Mouse (Mus musculus) ES-E14 (cell line): Measurements from ENCODE around the gene Ercc2. TPM values are rescaled to one million over a fixed set of nuclear protein-coding genes. Genes with fewer than 3 reads are reported as not detected.

Experiments used
- DNase-seq: peaks from one replicate; pipeline ENCODE4 v3.0.0-alpha.2; 2013; ENCODE audit warnings: low read depth, low spot score
- H3K27ac ChIP-seq: 2 replicates; pipeline ENCODE4 v1.5.1; 2012; ENCODE audit warnings: low read depth, mild to moderate bottlenecking, low read length, moderate library complexity, mixed read lengths; ENCODE audit not compliant: poor library complexity, insufficient read depth, severe bottlenecking
- H3K36me3 ChIP-seq: 2 replicates; pipeline ENCODE4 v1.6.1; 2012; ENCODE audit warnings: mild to moderate bottlenecking, low read length, moderate library complexity, mixed read lengths; ENCODE audit not compliant: control insufficient read depth, poor library complexity, insufficient read depth, severe bottlenecking
- H3K4me1 ChIP-seq, 2 experiments: fragments of 150-350 bp in 1 of 2; sonication (generic) in 1 of 2; 2 replicates each; pipeline ENCODE4 v1.6.1; 2012; ENCODE audit warnings: low read length in 2 of 2, mild to moderate bottlenecking in 1 of 2, mixed read lengths in 1 of 2; ENCODE audit not compliant: control insufficient read depth in 2 of 2, insufficient read depth in 2 of 2, poor library complexity in 1 of 2
- H3K4me3 ChIP-seq, 2 experiments: fragments of 150-350 bp in 1 of 2; sonication (generic) in 1 of 2; 2 replicates each; pipeline ENCODE4 v1.5.1; 2012; ENCODE audit warnings: low read length in 2 of 2, low read depth in 1 of 2, mild to moderate bottlenecking in 1 of 2, mixed read lengths in 1 of 2; ENCODE audit not compliant: insufficient read depth in 1 of 2, poor library complexity in 1 of 2, severe bottlenecking in 1 of 2
- H3K9ac ChIP-seq: 2 replicates; pipeline ENCODE4 v1.6.1; 2012; ENCODE audit warnings: low read depth, mild to moderate bottlenecking, low read length, mixed read lengths; ENCODE audit not compliant: poor library complexity, insufficient read depth, severe bottlenecking
- H3K9me3 ChIP-seq: fragments of 150-350 bp; sonication (generic); 2 replicates; pipeline ENCODE4 v1.6.1; 2012; ENCODE audit warnings: low read depth, mild to moderate bottlenecking, low read length; ENCODE audit not compliant: control insufficient read depth, insufficient read depth
- CHD2 ChIP-seq: IDR thresholded peaks from 2 replicates; pipeline ENCODE4 v1.6.1; 2014; ENCODE audit warnings: mild to moderate bottlenecking, low read depth, low read length, inconsistent platforms
- HCFC1 ChIP-seq: IDR thresholded peaks from 2 replicates; pipeline ENCODE4 v1.6.1; 2012; ENCODE audit warnings: low read length, inconsistent platforms, borderline replicate concordance; ENCODE audit not compliant: insufficient read depth
- MAFK ChIP-seq: IDR thresholded peaks from 2 replicates; pipeline ENCODE4 v1.6.1; 2014; ENCODE audit warnings: mild to moderate bottlenecking, low read depth, low read length, inconsistent platforms; ENCODE audit not compliant: insufficient read depth
- ZC3H11A ChIP-seq: IDR thresholded peaks from 2 replicates; pipeline ENCODE4 v1.6.1; 2012; ENCODE audit warnings: low read depth, mild to moderate bottlenecking, inconsistent platforms, low read length, borderline replicate concordance
- ZNF384 ChIP-seq: IDR thresholded peaks from 2 replicates; pipeline ENCODE4 v1.6.1; 2012; ENCODE audit warnings: low read depth, low read length, inconsistent platforms
- in situ Hi-C, 2 experiments: fragments of 600-800 bp; cut with MboI; formaldehyde crosslinking; loops; one replicate each; pipeline ENCODE4 v1.15.1; 2025; ENCODE audit warnings: low sequenced_read_pairs in 2 of 2, inconsistent platforms in 1 of 2; ENCODE audit not compliant: unreplicated experiment in 2 of 2
- total RNA-seq: library from RNA; depleted of rRNA; stranded (reverse); fragments of 300-350 nt; gene quantifications from 2 replicates; pipeline ENCODE4 v1.2.3, GENCODE M21; 2012

The Ercc2 gene
- total RNA-seq, 1 experiment, result 38.8 TPM

DNA sequence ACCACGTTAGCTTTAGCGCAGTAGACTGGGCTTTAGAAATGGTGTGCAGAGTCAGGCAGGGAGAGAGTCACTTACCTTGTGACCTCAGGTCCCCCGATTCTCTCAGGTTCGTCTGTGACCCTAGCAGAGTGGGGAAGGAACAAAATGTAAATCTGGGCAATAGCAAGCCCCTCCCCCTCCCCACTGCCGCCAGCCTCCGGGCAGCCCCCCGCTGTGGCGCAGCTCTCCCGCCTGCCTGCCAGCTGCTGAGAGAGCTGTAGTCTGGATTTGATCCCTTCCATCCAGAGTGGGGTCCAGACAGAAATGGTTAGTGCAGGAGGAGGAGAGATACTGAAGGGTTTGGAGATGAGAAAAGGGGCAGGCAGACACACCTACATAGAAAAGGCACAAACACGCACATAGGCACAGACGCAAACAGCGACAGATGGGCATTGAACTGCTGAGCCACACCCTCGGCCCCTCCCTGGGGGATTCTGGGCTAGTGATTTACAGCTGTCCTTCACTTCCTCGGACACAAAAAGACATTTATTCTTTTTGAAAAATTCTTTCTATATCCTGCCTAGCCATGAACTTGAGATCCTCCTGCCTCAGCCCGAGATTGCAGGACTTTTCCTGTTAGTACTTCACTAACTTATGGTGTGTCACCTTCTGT, 46.3 kb downstream of the Ercc2 start:
- in situ Hi-C loops, result no loop called here
- DNase-seq, result no peak
- H3K4me3 ChIP-seq, result peak overlapping the region in 1 of 2 experiments; percentile 38; a peak in 2 of 4 replicates
- H3K36me3 ChIP-seq, result peaks cover 19% of the 10 kb centered on the region
- H3K9me3 ChIP-seq, result no peaks in the 10 kb centered on the region
- no peak overlapping the region; the same call in 1 of the 2 replicates for H3K27ac ChIP-seq
- TF ChIP-seq CHD2 (no peak), ZNF384 (no peak), HCFC1 (no peak), ZC3H11A (no peak), MAFK (no peak)
- H3K4me1 ChIP-seq, result peaks cover 15 to 28% of the 10 kb centered on the region in 2 experiments
- H3K9ac ChIP-seq, result no peak overlapping the region

DNA sequence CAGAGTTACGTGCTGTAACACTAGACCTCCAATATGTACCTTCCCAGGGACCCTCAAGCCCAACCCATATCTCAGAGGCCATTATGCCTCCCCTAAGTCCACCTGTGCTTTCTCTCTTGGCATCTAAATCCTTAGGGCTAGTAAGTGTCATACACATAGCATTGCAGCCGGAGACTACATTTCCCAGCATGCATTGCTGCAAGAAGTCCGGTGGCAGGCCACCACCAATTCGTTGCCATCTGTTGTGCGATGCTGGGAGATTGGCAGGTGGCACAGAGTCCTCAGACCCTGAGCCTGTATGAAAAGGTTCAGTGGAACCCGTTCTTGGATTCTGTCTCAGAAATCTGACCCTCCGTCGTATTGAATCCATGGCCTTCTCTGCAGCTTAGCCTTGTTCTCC, 47.9 kb downstream of the Ercc2 start:
- H3K4me1 ChIP-seq, result peaks cover 15 to 28% of the 10 kb centered on the region in 2 experiments
- TF ChIP-seq HCFC1 (peak; percentile 86), MAFK (no peak)
- peak overlapping the region; percentile 22 to 38; a peak in 2 of 4 replicates for H3K4me3 ChIP-seq
- no peak overlapping the region for H3K9ac ChIP-seq
- in situ Hi-C loops, result no loop called here
- DNase-seq, result no peak
- peaks cover 32% of the 10 kb centered on the region for H3K36me3 ChIP-seq
- H3K9me3 ChIP-seq, result no peaks in the 10 kb centered on the region
- no peak overlapping the region for H3K27ac ChIP-seq

DNA sequence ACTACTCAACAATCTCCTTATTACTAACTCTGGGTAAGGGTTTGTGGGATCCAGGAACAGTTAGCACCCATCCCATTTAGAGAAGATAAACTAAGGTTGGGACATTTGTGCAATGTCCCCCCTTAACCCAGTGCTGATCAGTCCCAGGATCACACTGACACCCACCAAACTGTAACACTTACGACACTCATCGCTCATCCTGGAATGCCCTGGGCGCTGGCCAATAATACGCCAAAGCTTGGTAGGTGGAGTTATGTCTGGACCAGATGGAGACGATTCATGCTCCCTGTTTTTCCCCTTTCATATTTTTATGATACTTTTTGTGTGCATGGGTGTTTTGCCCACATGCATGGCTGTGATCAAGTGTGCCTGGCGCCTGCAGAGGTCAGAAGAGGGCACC, 48.6 kb downstream of the Ercc2 start:
- no peak overlapping the region for H3K27ac ChIP-seq
- no peak overlapping the region for H3K9ac ChIP-seq
- H3K4me1 ChIP-seq, result peaks cover 15 to 28% of the 10 kb centered on the region in 2 experiments
- in situ Hi-C loops, result no loop called here
- peaks cover 33% of the 10 kb centered on the region for H3K36me3 ChIP-seq
- H3K4me3 ChIP-seq, result no peak overlapping the region
- DNase-seq, result no peak
- no peaks in the 10 kb centered on the region for H3K9me3 ChIP-seq
- TF ChIP-seq ZNF384, result no peak
- TF ChIP-seq ZC3H11A, result no peak
- no peak for TF ChIP-seq CHD2
- TF ChIP-seq HCFC1, result no peak
- no peak for TF ChIP-seq MAFK

DNA sequence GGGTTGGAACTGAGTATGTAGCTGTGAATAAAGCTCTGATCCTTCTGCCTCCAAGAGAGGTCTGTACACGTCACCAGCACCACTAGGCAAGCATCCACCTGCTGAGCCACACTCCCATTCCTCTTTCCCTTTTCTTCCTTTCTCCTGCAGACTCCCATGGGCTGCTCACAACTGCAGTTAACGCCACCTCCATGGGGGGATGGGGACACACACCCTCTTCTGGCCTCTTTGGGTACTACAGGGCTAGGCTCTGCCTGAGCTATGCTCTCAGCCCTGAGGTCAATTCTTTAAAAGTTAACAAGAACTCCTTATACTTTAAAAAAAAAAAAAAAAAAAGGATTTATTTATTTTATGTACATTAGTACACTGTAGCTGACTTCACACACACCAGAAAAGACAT, 50.7 kb downstream of the Ercc2 start:
- in situ Hi-C loops, result no loop called here
- TF ChIP-seq HCFC1 (no peak), MAFK (no peak), ZC3H11A (no peak), CHD2 (no peak), ZNF384 (no peak)
- no peaks in the 10 kb centered on the region for H3K9me3 ChIP-seq
- no peak overlapping the region for H3K4me3 ChIP-seq
- H3K9ac ChIP-seq, result no peak overlapping the region
- H3K27ac ChIP-seq, result no peak overlapping the region
- no peak for DNase-seq
- H3K36me3 ChIP-seq, result peaks cover 43% of the 10 kb centered on the region
- peaks cover 9 to 24% of the 10 kb centered on the region in 2 experiments; a peak in 2 of 4 replicates for H3K4me1 ChIP-seq

DNA sequence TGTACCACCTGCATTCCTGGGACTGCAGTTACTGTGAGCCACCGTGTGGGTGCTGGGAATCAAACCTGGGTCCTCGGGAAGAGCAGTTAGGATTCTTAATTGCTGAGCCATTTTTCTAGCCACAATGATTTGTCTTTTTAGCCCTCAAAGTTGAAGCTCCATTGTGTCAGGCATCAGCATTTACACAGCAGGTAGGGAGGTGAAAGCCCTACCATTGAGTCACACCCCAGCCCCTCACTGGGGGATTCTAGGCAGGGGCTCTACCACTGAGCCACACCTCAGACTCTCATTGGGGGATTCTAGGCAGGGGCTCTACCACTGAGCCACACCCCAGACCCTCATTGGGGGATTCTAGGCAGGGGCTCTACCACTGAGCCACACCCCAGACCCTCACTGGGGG, 54.5 kb downstream of the Ercc2 start:
- Histone ChIP-seq H3K36me3 (peaks cover 39% of the 10 kb centered on the region), H3K9ac (no peak overlapping the region), H3K4me3 (no peak overlapping the region), H3K9me3 (no peaks in the 10 kb centered on the region), H3K27ac (no peak overlapping the region; the same call in 1 of the 2 replicates), H3K4me1 (peaks cover 0 to 3% of the 10 kb centered on the region in 2 experiments; a peak in 2 of 4 replicates)
- no peak for DNase-seq
- in situ Hi-C loops, result no loop called here
- TF ChIP-seq ZNF384 (no peak), MAFK (no peak), ZC3H11A (no peak), CHD2 (no peak), HCFC1 (no peak)
